Mouse (Mus musculus) neutrophil, adult 5-6 weeks (primary cell): ENCODE data around the gene Gid8. TPM values are rescaled to one million over a fixed set of nuclear protein-coding genes. Genes with fewer than 3 reads are reported as not detected.

ENCODE experiments used
- ATAC-seq: fragments of 151-379, 151-347 bp; 2 replicates; pipeline ENCODE4 v1.8.0; 2017; ENCODE audit warnings: mild to moderate bottlenecking, moderate TSS enrichment; ENCODE audit not compliant: insufficient number of reproducible peaks, poor library complexity, low FRiP score, severe bottlenecking; ENCODE audit errors: extremely low read depth
- total RNA-seq: library from RNA; stranded (forward); fragments of 200-1000 nt; gene quantifications from 2 replicates; pipeline ENCODE4 v1.2.3, GENCODE M21; 2017

Gid8 gene
- total RNA-seq = 66.9 and 77.9 TPM in 2 replicates

DNA sequence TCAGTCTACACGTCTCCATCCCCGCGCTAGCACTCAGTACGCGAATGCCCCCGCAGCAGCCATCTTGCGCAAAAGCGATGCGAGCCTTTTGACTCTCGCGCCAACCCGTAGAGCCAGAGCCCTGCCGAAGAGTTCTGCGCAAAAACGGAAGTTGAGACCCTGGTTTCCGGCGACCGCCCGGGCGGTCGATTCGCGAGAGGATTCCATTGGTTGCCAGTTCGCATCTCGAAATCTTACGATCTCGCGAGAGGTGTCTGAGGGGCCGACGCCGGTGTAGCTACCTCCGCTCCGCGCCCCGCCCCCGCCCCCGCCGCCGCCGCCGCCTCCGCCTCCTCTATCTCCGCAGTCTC is at the start of gene Gid8, which contains the start of gene Dido1:
TSS of gene Gid8 (plus strand) at position 195 of the 350 bp plus-strand sequence.
TSS of gene Dido1 (minus strand) at position 77 of the 350 bp plus-strand sequence.
- ATAC-seq = peak; percentile 93

GRCm38 (mm10) chr2:180660521-180660920 is 49.4 kb upstream of the Gid8 start:
- ATAC-seq = no peak

DNA sequence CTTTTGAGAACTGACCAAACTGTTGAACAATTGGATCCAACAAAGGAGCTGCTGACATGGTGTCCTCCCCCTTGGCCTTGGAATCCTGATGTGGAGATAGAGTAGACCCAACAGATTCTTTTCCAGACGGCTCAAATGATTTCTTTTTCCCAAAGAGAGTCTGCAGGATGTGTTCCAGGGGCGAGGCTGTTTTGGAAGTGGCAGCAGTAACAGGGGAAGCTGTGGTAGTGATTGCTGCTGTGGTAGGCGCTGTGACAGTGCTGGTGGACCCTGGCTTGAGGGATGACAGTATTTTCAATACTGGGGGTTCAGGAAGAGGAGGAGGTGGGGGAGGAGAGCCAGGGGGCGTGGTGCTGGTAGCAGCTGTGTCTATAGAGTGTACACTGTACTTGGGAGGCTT is 47.9 kb upstream of the Gid8 start:
- ATAC-seq = no peak

GRCm38 (mm10) chr2:180676706-180677105 is 33.2 kb upstream of the Gid8 start:
- ATAC-seq = no peak

DNA sequence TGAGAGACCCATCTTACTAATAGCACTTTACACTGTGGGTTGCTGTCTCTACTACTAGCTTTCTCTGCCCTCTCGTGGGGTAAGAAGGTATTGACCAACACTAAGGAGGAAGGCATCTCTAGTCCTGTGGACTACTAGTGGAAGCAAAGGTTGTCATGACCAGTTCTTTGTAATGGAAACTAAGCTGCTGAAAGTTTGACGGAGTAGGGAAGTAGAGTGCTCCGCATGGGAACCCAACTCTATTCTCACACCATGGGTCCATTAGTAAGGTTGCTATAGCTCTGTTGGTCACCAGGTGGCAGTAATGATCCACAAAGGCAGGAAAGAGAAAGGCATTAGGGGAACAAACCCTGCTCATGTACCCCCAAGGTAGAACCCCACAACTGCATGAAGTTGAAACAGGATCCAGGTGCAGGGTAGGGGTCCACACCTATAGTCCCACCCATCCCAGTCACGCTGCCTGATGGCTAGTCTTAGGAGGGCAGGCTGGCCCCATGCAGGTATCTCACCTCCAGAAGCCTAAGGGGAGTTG is 31.2 kb upstream of the Gid8 start:
- ATAC-seq = peak; percentile 83

DNA sequence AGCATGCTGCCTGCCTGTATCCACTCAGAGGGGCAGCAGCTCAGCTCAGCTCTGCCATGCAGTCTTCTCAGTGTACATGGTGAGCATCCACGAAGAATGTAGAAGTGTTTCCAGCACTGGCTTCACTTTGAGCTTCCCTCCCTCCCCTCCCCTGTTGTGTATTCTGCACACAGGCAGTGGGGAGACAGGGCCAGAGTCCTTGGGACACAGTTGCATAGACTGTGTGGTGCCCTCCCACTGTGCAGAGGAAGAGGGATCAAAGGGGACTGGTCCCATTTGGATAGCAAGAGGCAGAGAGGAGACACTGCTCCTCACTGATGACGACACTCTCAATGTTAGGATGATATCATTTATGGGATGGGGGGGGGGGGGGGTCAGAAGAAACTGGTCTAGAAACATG is 28.7 kb upstream of the Gid8 start:
- ATAC-seq = no peak

DNA sequence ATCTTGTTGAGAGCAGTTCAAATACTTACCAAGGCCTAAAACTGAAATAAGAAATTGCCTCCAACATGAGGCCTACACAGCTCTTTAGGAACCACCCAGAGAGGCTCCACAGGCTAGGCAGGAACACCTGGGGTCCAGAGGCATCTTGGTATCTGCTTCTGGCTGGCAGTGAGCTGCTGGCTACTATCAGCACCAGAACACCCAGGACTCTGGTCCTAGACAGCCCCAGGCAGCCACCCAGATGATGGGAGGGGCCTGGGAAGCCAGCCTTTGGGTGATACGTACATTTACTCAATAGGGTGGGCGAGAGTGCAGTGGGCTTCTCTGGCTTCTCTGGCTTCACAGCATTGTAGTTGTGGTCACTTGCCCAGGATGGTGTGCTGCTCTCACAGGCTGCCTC is 26.4 kb upstream of the Gid8 start:
- ATAC-seq = no peak

DNA sequence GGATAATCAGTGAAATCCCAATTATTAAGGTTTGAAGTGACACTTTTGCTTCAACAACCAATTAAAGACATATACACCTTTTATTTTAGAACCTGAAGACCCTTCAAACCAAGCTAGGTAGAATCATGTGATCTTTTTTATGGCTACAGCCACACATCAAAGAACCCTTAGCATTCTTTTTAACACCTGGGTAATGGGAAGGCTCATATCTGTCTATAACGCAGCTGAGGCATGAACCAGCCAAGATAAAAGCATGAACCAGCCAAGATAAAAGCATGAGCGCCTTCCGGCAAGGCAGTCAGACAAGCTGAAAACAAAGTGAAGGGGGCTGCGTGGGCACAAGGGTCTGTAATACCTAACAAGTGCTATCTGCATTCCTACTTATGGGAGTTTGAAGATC is 25.9 kb upstream of the Gid8 start:
- ATAC-seq = no peak

DNA sequence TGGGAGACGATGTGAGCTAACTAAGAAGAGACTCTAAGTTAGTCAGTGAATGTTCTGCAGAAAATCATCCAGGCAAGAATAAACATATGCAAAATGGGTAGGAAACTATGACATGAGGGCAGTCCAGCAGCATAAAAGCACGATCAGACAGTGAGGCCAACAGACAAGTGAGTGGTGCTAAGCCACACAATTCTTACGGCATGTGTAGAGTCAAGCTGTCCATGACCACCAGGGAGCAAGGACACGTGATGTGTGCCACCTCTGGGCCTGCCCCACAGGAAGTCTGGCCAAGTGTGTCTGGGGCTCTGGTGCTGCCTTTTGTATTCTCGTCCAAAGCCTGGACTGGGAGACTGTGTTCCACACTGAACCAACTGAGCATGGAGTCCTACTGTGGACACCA is 20.1 kb upstream of the Gid8 start:
- peak; percentile 11; the same call in 1 of the 2 replicates for ATAC-seq

DNA sequence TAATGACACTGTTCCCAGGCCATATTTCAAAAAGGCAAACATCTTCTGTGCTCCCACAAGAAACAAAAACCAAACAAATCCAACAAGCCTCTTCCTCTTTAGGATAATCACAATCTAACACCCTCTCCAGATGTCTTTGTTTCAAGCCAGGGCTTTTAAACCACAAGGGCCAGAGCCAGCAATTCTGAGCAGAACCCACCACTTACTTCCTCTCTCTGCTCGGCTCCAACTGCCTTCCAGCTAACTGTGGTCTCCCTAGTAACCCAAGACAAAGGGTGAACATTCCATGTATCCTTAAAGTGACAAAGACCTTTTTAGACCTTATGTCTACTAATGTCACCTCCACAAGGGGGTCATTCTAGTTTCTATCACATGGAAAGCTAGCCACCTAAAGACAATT is 17.3 kb upstream of the Gid8 start:
- ATAC-seq = no peak

DNA sequence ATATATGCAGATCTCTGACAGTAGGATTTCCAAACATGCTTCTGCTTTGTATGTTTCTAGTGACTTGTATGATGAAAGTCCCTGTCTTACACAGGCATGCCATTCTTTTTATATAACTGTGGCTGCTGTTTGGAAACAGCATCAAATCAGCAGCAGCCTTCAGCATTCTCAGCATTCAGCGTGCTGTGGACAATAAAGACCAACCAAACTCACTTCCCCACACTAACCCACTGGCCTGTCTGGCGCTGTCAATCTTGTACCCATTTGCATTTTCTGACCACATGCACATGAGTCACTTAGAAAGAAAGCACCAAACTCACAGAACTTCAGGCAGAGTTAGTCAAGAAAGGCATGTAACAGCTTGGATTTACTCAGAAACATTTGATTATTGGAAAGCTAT is 14.7 kb upstream of the Gid8 start:
- ATAC-seq = peak; percentile 75; the same call in 1 of the 2 replicates

GRCm38 (mm10) chr2:180700457-180700856 is 9.5 kb upstream of the Gid8 start:
- ATAC-seq = no peak

GRCm38 (mm10) chr2:180701053-180701766 is 8.7 kb upstream of the Gid8 start:
- ATAC-seq = no peak

DNA sequence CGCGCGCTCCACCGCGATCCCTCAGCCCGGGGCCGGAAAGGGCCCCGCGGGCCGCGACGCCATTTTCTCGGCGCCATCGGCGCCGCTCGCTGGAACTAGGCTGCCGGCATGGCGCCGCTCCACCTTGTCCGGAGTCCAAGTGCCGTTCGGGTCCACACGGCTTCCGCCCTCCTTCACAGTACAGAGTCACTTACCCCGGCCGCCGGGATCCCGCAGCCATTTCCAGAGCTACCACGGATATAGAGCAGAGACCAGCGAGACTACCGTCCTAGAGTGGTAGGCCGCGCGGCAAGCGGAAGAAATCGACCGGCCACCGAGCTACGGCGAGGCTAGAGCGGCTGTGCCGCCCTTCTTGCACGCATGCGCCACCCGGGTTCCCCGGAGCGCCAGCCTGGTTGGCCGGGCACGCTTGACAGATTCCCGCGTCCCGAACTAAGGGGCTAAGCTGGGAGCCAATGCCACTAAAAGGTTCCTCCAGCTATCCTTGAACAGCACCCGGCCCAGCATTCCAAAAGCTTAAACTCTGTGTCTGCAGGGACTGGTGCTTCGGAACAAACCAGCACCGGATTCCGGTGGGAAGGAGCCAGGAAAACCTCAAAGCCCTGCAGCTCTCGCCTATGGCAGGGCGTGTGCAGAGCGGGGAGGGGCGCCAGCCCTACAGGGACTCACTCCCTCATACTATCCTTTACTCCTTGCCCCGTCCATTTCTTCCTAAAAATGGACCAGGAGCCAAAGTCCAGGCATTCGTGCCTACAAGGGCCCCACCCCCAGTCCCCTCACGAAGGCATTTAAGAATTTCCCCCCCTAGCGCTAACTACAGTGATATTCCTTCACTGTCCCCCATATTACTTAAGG is 7.9 kb upstream of the Gid8 start:
- ATAC-seq = peak; percentile 82

DNA sequence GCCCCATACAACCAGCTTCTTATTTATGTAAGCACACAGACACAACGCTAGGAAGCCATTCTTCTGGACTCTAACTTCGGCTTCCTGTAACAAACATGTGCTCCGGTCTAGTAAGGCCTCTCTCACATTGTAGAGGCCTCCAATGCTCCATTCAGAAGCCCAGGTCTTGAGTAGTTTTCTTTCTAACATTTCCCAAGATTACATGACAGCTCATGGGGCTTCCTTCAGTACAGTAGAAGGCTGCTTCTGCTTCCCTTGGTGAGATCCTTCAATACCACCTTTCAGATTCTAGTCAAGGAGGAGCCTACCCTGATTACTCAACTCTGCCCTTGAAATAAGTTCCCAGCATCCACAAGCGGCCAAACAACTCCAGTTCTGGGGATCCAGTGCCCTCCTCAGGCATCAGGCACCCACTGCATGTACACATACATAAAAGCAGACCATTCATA is 7.2 kb upstream of the Gid8 start:
- ATAC-seq = no peak

DNA sequence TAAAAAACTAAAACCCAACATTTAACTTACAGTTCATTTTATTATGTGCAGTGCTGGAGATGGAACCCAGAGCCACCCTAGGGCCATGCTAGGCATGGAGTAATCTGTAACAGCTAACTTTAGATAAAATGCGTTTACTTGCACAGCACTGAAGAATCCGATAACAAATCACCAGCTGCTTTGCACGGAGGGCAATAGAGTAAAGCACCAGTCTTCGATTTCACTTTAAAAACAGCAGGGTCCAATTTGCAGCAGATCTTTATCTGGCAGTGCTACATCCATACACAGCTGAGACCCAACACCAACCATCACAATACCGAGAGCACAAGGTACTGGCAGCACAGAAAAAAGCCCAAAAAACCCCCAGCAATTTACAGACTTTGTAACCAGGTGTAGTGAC is 6.7 kb upstream of the Gid8 start:
- ATAC-seq = no peak

- no peak for ATAC-seq
Measured at GRCm38 (mm10) chr2:180703645-180704359, 6.1 kb upstream of the Gid8 start.

- no peak for ATAC-seq
Measured at GRCm38 (mm10) chr2:180704591-180704990, 5.3 kb upstream of the Gid8 start.

DNA sequence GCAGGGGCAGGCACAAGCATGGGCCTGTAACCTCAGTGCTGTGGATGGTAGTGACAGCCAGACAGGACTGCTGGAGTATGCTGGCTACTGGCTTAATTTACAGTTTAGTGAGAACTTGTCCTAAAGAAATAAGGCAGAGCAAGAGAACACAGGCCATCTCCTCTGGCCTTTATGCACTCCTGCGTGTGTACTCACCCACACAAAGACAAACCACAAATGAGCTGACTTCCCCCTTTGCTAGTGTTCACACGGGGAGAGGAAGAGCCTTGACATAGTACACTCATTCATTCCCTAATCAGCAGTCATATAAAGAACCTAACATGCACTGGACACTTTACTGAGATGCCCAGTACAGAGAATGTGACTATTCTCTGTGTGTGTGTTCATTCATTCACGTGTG is 4.9 kb upstream of the Gid8 start:
- ATAC-seq = peak; percentile 42; the same call in 1 of the 2 replicates
